Mouse (Mus musculus) kidney, adult 2 months (tissue): ENCODE measurements around the gene Ddost.

Experiments used
- CTCF ChIP-seq: fragments of 200-500 bp; conservative IDR thresholded peaks from 2 replicates; pipeline ENCODE4 v1.5.1; 2011; ENCODE audit warnings: low read depth, mild to moderate bottlenecking, control low read depth, low read length, moderate library complexity, mixed read lengths; ENCODE audit not compliant: insufficient read depth, insufficient read length
- POLR2A ChIP-seq: fragments of 200-500 bp; IDR thresholded peaks from one replicate; pipeline ENCODE4 v1.6.1; 2011; ENCODE audit warnings: low read depth, low read length, control low read depth

GRCm38 (mm10) chr4:138324451-138324850 lies 19.9 kb downstream of the Ddost start:
- no peak for TF ChIP-seq CTCF
- no peak for TF ChIP-seq POLR2A
